Mouse (Mus musculus) heart, postnatal 4 days (tissue): Measurements from ENCODE around the gene Brsk1. TPM values are rescaled to one million over a fixed set of nuclear protein-coding genes. Genes with fewer than 3 reads are reported as not detected.

ENCODE experiments used
- DNase-seq: peaks from one replicate; pipeline ENCODE4 v3.0.0; 2021
- total RNA-seq, 2 experiments: library from RNA; stranded (reverse); gene quantifications; 2 replicates each; pipeline ENCODE4 v1.2.3; 2021

Gene Brsk1
- 1 to 10 TPM; 4.1 to 5.9 TPM for total RNA-seq

DNA sequence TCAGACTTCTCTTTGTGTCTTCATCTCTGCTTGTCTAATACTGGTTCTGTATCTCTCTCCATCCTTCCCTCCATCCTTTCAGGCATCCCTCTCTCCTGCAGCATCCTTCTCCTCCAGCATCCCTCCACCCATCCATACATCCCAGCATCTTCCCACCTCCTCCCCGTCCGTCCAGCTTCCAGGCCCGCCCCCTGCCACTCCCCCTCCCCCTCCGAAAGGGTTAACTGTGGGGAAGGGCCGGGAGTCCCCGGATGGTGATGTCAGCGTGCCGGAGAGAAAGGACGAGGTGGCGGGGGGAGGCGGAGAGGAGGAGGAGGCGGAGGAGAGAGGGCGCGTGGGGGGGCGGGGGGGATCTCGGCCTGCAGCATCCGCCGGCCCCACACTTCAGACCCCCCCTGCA is at the start of gene Brsk1:
Brsk1 (plus strand) TSS at position 218 of the 400 bp plus-strand sequence.
- DNase-seq: peak; percentile 78

DNA sequence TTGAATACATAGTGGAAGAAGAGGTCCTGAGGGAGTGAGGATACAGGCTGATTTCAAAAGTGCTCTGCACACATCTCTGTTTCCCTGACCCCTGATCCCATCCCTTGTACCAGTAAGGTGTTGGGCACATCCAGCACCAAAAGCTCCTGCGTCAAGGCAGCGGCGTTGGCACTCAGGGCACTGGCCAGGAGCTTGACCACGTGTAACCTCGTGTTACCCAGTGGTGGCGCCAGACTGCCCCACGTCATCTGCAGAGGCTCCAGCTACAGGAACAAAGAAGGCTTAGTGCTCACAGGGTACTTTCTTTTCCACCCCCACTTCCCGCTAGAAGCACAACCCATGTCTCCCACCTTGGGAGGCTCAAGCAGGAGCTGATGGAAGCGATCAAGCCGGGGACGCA is 49.2 kb upstream of the Brsk1 start:
- DNase-seq: no peak

DNA sequence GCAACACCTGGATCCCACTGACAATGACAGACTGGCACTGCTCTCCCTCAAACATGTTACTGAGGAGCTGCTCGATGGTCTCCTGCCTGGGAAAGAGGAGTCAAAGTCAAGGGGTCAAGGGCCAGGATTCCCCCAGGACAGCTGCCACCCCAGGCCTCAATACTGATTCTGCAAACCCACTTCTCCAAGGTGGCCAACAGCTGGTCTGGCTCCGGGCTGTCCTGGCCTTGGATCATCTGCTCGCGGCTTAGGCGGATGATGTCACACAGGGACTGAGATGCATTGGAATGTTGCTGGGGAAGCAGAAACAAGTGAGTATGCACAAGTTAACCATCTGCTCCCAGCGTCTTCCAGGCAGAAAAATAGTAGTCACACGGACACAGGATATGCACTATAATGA is 48.4 kb upstream of the Brsk1 start:
- no peak for DNase-seq

DNA sequence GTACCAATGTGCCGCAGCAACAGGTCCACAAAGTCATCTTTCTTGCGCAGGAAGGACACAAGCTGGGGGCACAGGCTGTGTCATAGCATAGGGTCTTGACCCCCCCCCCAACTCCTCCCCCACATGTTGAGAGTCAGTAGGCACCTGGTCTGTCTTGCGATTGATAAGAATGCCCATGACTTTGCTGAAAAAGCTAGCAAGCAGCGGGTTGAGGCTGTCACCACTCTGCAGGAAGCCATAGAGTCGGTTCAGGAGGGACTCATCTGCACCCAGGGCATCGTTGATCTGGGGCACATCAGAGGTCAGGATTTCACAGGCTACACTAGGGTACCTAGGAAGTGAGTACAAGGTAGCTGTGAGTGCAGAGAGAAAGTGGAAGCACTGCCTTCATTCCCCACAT is 47.2 kb upstream of the Brsk1 start:
- no peak for DNase-seq

DNA sequence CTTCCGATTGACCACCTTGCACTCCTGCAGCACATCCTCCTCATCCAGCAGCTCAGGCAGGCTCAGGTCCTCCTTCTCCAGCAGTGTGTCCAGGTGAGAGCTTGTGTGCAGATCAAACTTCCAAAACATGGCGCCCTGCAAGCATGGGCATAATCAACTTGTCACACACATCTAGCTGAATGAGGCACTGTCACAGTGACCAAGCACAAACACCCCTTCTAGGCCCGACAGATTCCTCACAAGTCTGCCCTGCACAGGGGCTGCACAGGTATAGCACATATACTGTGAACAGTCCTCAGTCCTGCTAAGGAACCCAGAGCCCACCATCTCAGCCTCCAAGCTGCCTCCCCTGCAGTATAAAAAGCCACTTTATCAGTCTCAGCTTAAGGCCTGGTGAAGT is 43.6 kb upstream of the Brsk1 start:
- no peak for DNase-seq

DNA sequence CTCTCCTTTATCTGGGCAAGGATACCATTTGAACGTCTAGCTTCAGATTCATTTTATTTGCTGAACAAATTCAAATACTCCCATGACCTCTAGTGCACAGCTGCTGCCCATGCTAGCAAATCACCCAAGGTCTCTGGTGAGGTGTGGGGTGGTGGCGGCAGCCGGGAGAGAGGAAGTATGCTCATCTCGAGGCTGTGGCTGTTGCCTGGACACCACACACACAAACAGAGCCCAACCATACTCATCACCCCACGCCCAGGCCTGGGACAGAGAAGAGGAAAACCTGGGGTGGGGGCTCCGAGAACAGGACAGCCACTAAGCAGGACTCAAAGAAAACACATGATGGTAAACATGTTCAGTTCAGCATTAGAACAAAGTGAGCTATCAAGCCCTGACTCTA is 43.1 kb upstream of the Brsk1 start:
- peak; percentile 60 for DNase-seq

DNA sequence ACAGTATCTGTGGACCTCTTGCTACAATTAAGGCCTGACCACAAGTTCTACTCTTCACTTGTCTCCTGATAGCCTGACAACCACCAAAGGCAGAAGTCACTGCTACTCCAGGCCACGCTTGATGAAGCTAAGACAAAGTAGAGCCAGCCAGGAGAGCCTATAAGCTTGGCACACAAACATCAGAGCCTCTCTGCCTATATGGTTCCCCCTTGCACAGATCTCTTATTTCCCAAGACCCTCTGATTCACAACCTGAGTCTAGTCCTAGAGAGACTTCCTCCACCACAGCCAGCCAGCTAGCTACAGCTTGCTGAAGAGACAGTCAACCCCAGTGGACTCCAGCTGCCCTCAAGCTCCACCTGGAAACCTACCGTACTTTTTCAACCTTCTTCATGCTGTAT is 42.4 kb upstream of the Brsk1 start:
- no peak for DNase-seq

DNA sequence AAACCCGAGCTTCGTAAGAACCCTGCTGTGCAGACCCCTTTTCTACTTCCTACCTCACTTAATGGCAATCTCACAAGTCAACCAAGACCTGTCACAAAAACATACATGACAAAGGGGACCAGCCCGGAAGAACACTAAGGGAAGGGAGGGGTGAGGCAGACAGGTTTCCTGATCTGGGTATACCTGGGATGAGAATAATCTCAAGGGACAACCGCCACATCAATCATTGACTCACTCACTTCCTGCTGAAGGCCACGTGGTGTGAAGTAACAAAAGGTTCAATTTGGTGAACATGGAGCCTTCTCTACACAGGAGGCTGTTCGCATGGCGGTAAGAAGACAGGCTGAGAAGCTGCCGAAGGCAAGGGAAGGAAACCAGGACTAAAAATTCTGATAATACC is 38.8 kb upstream of the Brsk1 start:
- DNase-seq: no peak

DNA sequence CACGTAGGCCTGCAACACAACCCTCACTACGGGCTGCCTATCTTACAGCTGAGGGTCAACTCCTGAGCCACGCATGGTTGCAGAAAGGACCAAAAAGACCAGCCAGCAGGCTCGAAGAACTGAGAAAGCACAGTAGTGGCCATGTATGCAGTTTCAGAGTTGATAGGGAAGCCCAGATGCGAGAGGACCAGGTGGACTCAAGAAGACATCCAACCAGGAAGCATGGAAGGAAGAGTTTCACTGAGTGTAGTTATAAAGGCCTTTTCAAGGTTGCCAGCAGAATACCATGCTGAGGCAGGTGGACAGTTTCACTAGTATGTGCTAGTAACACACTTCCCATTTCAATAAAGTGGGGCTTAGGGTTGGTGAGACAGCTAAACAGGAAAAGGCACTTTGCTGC is 37.7 kb upstream of the Brsk1 start:
- DNase-seq: no peak

DNA sequence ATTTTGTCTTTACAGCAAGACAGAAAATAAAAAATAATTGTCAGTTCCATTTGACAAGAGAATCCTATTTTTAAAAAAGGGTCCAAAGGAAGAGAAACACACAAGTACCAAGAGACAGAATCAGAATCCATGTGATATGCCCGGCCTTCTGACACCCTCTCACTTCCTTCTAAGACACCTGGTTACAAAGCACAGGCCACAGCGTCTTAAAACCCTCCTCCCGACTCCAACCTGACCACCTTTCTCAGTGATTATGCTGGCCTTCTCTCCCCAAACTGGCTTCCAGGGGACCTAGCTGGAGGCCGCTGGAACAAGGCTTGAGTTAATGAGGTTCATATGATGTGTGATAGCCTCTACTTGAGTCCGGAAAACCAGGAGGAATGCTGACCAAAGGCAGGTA is 37.1 kb upstream of the Brsk1 start:
- no peak for DNase-seq

DNA sequence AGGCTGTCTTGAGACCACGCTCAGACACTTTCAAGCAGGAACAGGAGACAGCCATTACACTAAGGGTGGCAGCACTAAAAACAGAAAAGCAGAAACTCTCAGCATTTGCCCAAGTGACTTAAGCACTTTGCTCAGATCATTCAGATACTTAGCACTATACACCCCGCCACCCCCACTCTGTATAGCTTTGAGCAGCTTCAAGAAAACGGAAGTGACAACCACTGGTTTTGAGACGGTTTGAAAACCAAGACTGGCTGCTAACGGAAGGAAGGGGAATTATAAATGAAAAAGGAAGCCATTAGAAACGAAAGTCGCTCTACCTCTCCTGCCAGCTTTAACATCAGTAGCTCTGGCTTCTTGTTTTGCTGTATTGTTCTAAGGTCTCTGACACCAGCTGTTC is 36.6 kb upstream of the Brsk1 start:
- DNase-seq: no peak

DNA sequence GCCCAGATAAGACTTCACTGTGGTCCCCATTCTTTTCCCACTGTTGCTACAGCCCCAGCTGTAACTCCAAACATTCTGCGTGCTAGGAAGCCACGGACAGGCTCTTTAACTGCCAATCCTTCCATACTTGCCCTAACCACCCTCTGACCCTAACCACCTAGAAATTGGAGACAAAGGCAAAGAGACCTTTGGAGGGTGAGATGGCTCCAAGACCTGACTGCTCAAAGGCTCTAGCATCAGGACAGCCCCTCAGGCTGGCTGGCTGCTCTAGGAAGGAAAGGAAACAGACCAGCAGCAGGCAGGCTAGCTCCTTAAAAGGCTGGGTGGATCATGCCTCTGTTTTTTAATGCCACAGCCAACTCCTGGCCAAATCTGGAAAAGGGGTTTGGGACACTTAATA is 36.2 kb upstream of the Brsk1 start:
- DNase-seq: no peak

DNA sequence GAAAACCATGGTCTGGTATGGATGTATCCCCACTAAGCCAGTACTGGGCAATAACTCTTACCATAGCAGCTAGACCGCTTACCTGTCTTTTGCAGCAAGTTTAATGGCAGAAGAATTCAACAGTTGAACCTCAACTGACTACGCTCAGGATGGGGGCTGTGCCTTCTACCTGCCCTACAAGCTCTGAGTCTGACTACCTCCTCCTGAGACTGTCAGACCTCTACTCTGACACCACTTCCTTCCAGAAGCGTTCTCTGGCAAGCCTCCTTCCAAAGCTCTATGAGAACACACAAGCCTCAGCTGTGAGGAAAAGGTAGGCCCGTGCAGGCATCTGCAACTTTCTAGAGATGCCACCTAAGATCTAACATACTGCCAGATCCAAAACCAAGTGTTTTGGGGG is 35.0 kb upstream of the Brsk1 start:
- no peak for DNase-seq

DNA sequence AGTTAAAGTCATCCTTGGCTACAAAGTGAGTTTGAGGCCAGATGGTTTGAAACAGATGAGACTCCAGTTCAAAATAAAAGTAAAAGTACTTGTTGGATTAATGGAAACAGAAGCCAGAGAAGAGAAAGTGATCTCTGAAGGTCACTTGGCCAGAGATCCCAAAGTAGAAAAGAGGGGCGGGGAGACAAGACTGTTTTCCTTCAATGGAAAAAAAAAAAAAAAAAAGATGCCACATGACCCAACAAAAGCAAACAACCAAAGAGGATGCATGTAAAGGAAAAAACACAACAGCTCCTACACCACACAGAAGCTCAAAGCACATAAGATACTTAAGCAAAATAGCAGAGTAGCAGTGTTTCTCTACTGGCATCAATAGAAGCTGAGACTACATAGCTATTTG is 34.5 kb upstream of the Brsk1 start:
- no peak for DNase-seq

DNA sequence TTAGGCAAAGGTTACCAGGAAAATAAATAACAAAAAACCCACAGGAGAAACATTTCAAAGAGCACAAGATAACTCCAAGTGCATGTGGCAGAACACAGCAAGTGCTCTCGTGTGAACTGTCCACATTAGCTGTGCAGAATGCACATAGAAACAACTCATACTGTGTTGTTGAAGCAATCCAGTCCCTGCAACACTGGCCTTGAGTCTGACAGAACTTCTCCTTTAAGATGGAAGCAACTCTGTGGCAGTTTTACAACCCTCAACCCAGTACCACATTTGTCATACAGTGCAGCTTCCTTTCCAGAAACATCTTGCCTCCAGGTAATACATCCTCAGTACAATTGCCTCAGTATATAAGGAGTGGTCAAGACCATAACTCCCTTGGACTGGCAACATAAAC is 33.6 kb upstream of the Brsk1 start:
- DNase-seq: no peak

DNA sequence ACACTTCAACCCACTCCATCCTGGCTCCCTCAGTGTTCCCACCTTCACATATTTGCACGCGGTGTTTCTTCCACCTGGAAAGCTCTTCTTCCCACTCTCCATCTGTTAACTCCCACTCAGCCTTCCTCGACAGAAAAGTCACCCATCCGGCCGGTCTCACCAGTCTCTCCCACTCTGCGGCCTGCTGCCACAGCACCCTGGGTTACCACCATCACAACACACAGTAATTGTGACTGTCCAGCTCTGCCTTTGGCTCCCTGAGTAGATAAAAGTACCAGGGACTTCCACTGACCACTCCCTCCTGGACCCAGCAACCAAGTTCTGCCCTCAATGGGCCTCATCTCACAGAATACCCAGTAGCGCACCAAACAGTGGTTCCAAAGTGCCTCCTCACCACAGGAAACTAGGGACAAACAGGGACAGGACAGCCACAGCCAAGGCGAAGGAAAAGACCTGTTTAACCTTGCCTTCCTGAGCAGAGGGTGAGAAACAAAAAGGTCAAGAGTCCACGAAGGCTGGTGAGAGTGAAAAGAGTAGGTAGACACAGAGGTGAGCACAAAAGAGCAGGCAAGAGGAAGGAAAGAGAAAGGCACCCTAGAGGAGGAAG is 32.8 kb upstream of the Brsk1 start:
- no peak for DNase-seq

DNA sequence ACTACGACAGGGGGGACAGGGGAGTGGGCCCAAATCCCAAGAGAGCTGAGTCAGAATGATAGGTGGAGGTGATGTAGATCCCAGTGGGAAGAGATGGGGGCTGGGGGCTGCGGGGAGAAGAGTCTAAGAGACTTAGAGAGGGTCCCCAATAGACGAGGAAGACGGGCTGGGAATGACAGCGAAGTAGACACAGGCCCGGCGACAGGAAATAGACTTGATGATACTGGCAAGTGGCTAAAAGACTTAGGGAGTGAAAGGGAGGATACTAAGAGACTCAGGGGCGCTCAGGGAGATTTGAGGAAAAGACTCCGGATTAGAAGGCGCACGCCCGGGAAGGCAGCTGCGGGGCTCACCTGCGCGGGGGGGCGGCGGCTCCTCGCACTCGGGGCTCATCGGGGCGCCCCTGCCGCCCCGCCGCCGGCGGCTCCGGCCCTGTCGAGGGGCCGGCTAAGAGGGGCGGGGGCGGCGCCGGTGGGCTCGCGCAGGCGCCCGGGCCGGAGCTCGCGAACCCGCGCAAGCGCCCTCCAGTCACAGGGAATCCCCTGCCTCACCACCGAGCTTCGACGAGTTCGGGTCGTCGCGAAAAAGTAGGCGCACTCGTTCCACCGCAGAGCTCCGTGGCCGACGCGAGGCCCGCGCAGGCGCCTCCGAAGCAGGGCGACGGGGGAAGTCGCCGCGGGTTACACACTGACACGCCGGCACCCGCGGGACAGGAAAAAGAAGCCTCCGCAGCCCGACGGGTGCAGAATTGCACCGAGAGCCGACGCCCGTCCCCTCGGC is 32.1 kb upstream of the Brsk1 start:
- peak; percentile 55 for DNase-seq

DNA sequence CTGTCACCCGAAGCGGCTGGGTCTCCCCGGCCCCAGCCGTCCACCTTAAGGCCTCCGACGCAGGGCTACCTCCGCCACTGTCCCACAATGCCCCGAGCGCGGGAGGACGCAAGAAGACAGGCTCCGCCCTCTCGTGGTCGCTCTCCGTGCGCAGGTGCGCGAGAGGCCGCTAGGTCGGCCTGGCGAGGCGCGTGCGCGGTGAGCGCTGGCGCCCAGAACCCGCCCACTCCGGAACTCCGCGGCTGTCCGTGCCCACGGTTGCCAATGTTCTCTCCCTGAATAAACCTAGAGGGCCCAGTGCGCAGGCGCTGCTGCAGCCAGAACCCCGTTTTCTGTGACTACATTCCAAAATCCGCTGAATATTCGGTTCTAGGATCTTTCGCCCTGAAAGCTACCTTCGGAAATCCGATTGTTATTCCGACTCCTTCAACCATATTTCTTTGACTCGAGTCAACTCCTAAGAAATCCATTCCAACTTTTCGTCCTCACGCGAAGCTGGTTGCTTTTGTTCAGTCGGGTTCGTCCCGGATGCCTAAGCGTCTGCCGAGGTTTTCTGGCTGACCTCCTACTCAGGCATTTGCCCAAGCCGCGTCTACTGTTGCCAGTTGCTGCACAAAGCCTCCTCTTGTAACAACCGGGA is 31.4 kb upstream of the Brsk1 start, which contains the start of gene Ppp6r1:
Ppp6r1 (minus strand) TSS at position 108 of the 640 bp plus-strand sequence.
- peak; percentile 97 for DNase-seq

DNA sequence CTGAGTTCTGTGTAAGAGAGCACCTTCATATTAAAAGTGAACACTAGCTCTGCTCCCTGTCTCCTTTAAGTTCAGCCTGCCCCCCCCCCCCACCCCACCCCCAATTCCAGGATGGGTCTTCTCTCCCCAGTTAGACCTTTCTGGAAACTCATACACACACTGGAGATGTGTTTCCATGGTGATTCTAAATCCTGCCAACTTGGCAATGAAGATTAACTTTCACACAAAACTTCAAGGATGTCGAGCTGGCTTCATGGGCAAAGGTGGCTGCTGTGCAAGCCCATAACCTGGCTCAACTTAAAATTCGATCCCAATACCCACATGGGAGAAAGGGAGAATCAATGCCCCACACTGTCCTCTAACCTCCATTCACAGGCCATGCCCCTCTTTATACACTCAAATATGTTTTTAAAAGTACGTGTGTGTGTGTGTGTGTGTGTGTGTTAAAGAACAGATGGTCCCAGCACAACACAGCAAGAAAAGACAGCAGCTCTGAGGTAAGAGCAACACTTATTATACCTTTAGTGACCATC is 30.4 kb upstream of the Brsk1 start:
- DNase-seq: no peak

DNA sequence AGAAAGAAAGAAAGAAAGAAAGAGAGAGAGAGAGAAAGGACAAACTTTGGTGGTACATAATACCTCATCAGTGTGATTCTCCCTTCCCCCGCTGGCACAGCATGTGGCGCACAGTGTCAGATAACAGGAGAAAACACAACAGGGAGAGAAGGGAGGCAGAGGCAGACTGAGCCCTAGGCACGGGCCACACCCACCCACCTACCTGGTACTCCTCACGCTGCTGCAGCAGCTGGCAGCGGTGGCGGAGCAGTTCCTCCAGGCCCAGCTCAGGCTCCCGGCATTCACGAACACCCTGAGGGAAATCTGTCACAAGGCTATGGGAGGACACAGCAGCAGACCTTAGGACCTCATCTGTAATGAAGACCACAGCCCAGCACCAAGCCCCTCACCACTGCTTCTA is 27.2 kb upstream of the Brsk1 start:
- DNase-seq: no peak

DNA sequence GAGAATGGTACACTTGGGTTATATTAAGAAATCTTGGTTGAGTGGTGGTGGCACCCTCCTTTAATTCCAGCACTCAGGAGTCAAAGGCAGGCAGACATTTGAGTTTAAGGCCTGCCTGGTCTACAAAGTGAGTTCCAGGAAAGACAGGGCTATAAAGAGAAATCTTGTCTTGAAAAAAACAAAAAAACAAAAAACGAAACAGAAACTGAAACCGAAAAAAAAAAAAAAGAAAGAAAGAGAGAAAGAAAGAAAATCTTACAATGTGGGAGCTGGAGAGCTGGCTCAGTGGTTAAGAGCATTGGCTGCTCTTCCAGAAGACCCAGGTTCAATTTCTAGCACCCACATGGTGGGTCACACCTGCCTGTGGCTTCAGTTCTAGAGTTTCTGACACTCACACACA is 26.7 kb upstream of the Brsk1 start:
- DNase-seq: no peak

DNA sequence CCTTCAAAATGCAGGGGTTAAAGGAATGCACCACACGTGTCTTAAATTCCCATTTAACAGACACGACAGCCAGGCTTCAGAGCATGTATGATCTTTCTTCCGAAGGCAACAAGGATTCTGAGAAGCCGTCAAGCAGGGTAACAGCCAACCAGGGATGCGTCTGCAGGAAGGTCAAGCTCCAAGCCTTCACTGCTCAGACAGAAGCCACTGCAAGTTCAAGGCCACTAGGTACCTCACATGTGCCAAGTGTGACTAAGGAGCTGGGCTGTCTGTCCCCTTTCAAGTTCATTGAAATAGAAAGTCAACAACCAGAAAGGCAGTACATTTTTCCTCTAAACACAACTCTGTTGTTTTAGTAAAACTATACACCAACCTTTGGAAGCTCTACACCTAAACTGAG is 23.5 kb upstream of the Brsk1 start:
- no peak for DNase-seq

DNA sequence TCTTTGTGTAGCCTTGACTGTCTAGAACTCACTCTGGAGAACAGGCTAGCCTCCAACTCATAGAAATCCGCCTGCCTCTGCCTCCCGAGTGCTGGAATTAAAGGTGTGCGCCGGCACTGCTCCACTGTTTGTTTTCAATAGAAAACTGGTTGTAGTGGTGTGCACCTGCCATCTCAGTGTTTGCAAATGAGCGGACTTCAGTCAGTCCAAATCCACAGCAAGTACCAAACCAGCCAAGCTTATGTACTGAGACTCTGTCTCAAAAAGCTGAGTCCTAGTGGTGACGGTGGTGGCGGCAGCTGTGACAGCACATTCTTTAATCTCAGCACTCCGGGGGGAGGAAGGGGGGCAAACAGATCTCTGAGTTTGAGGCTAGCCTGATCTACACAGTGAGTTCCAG is 21.9 kb upstream of the Brsk1 start:
- no peak for DNase-seq

DNA sequence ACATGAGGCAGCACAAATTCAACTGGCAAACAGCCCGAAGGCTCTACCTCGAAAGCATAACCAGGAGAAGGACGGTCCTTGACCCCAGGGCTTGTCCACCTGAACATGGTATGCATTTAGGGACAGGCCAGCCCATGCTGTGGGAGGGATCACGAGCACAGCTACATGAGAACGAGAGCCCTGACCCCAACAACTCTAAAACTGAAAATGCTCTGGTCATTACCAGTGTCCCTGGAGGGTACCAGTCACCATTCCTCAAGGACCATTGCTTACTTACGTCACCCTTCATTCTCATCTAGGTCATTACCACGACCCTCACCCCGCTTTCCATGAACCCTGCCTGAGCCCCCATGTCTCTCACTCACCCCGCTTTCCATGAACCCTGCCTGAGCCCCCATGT is 21.2 kb upstream of the Brsk1 start:
- DNase-seq: no peak
